Mouse (Mus musculus) hindbrain, embryonic 12.5 days (tissue): ENCODE results near the gene Gtf2i. TPM values are rescaled to one million over a fixed set of nuclear protein-coding genes. Genes with fewer than 3 reads are reported as not detected.
"Not testable (repeated sequence)": the region's sequence is repeated elsewhere in the genome, so short reads cannot be mapped to it uniquely, and the experiment has no call there.

Experiments
- ATAC-seq: fragments of 200-750 bp; cut with Nextera tagmentation; 2 replicates; pipeline ENCODE4 v1.8.0; 2017; ENCODE audit warnings: moderate TSS enrichment; ENCODE audit not compliant: low FRiP score
- H3K27ac ChIP-seq: fragments of 300-500 bp; sonication (generic); 2 replicates; pipeline ENCODE4 v1.5.1; 2016; ENCODE audit warnings: mild to moderate bottlenecking
- H3K27me3 ChIP-seq: fragments of 300-500 bp; sonication (generic); 2 replicates; pipeline ENCODE4 v1.6.1; 2016; ENCODE audit warnings: mild to moderate bottlenecking
- H3K36me3 ChIP-seq: fragments of 300-500 bp; sonication (generic); 2 replicates; pipeline ENCODE4 v1.6.1; 2016; ENCODE audit warnings: mild to moderate bottlenecking
- H3K4me1 ChIP-seq: fragments of 300-500 bp; sonication (generic); 2 replicates; pipeline ENCODE4 v1.6.1; 2016
- H3K4me2 ChIP-seq: fragments of 300-500 bp; sonication (generic); replicated peaks from 2 replicates; pipeline ENCODE4 v1.6.1; 2016; ENCODE audit warnings: mild to moderate bottlenecking
- H3K4me3 ChIP-seq: fragments of 300-500 bp; sonication (generic); 2 replicates; pipeline ENCODE4 v1.5.1; 2016; ENCODE audit warnings: mild to moderate bottlenecking
- H3K9ac ChIP-seq: fragments of 300-500 bp; sonication (generic); 2 replicates; pipeline ENCODE4 v1.6.1; 2016; ENCODE audit warnings: mild to moderate bottlenecking, moderate library complexity
- H3K9me3 ChIP-seq: fragments of 300-500 bp; sonication (generic); replicated peaks from 2 replicates; pipeline ENCODE4 v1.6.1; 2016; ENCODE audit warnings: mild to moderate bottlenecking
- WGBS: fragments of 180-500 bp; shearing (Covaris S2); methylation state at CpG from one replicate; pipeline ENCODE4 v1.1.7; 2016; 5-methylcytosine and 5-hydroxymethylcytosine counted together
- polyA plus RNA-seq: library from polyadenylated mRNA; unstranded; fragments of >200 nt; fragmentation: Nextera tagmentation; extraction: Ambion mirVana; gene quantifications from 2 replicates; pipeline ENCODE4 v1.2.1, GENCODE M21; 2016

Gtf2i gene
- polyA plus RNA-seq, 1 experiment from 2014 or later: 242 TPM

GRCm38 (mm10) chr5:134341321-134341720 is 26.8 kb upstream of the Gtf2i start:
- Histone ChIP-seq H3K27me3 (no peaks in the 10 kb centered on the region), H3K4me2 (no peak overlapping the region), H3K9me3 (no peaks in the 10 kb centered on the region), H3K4me1 (no peaks in the 10 kb centered on the region), H3K9ac (no peak overlapping the region), H3K27ac (no peak overlapping the region), H3K4me3 (no peak overlapping the region), H3K36me3 (no peaks in the 10 kb centered on the region)
- WGBS: 73% methylated on average over 10 of the region's 10 CpGs
- no peak for ATAC-seq

DNA sequence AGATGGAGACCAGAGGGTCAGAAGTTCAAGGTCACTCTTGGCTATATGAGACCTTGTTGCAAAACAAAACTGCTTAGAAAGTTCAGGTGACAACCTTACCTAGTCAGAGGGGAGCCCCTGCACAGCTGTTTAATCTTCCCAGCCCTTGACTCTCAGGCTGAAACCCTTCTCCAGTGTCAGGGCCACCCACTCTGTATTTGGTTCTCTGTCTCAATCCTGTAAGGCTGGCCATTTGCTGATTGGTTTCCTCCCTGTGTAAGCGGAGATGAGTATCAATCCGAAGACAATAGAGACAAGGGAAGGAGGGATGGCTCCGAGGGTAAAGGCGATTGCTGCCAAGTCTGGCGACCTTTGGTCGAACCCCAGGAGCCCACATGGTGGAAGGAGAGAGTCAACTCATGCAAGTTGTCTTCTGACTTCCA is 25.6 kb upstream of the Gtf2i start:
- Histone ChIP-seq H3K9me3 (no peaks in the 10 kb centered on the region), H3K9ac (no peak overlapping the region), H3K4me3 (no peak overlapping the region), H3K36me3 (no peaks in the 10 kb centered on the region), H3K4me2 (no peak overlapping the region), H3K4me1 (no peaks in the 10 kb centered on the region), H3K27ac (no peak overlapping the region), H3K27me3 (no peaks in the 10 kb centered on the region)
- WGBS: 22% methylated on average over 6 of the region's 6 CpGs
- no peak for ATAC-seq

- not testable (repeated sequence) for H3K4me3 ChIP-seq
These were observed 22.5 kb upstream of the Gtf2i start for GRCm38 (mm10) chr5:134337012-134337411.

GRCm38 (mm10) chr5:134332743-134333142 is 18.2 kb upstream of the Gtf2i start:
- Histone ChIP-seq H3K4me2 (no peak overlapping the region), H3K27me3 (no peaks in the 10 kb centered on the region), H3K27ac (no peak overlapping the region), H3K9me3 (no peaks in the 10 kb centered on the region), H3K36me3 (no peaks in the 10 kb centered on the region), H3K9ac (no peak overlapping the region), H3K4me1 (peaks cover 2% of the 10 kb centered on the region; the same call in 1 of the 2 replicates), H3K4me3 (no peak overlapping the region)
- no peak for ATAC-seq
- 35% methylated on average over 8 of the region's 8 CpGs for WGBS

More at GRCm38 (mm10) chr5:134337012-134337411, 22.5 kb upstream of the Gtf2i start:
- H3K27ac ChIP-seq, ATAC-seq, H3K9me3 ChIP-seq, H3K4me2 ChIP-seq, H3K36me3 ChIP-seq, H3K27me3 ChIP-seq, H3K4me1 ChIP-seq, H3K9ac ChIP-seq: not testable (repeated sequence)
- WGBS: 62% methylated on average over 2 of the region's 2 CpGs

GRCm38 (mm10) chr5:134330082-134330481 is 15.5 kb upstream of the Gtf2i start:
- H3K4me1 ChIP-seq: peaks cover 2% of the 10 kb centered on the region; the same call in 1 of the 2 replicates
- no peak overlapping the region for H3K9ac ChIP-seq
- H3K9me3 ChIP-seq: no peaks in the 10 kb centered on the region
- H3K4me3 ChIP-seq: no peak overlapping the region
- no peak for ATAC-seq
- no peak overlapping the region for H3K4me2 ChIP-seq
- WGBS: 88% methylated on average over 2 of the region's 2 CpGs
- no peaks in the 10 kb centered on the region for H3K36me3 ChIP-seq
- H3K27ac ChIP-seq: no peak overlapping the region
- no peaks in the 10 kb centered on the region for H3K27me3 ChIP-seq

GRCm38 (mm10) chr5:134329311-134329710 is 14.8 kb upstream of the Gtf2i start:
- Histone ChIP-seq H3K9ac (no peak overlapping the region), H3K27ac (no peak overlapping the region), H3K4me1 (peaks cover 2% of the 10 kb centered on the region; the same call in 1 of the 2 replicates), H3K36me3 (no peaks in the 10 kb centered on the region), H3K4me3 (no peak overlapping the region), H3K4me2 (no peak overlapping the region), H3K9me3 (no peaks in the 10 kb centered on the region), H3K27me3 (no peaks in the 10 kb centered on the region)
- WGBS: 31% methylated on average over 4 of the region's 4 CpGs
- ATAC-seq: no peak

DNA sequence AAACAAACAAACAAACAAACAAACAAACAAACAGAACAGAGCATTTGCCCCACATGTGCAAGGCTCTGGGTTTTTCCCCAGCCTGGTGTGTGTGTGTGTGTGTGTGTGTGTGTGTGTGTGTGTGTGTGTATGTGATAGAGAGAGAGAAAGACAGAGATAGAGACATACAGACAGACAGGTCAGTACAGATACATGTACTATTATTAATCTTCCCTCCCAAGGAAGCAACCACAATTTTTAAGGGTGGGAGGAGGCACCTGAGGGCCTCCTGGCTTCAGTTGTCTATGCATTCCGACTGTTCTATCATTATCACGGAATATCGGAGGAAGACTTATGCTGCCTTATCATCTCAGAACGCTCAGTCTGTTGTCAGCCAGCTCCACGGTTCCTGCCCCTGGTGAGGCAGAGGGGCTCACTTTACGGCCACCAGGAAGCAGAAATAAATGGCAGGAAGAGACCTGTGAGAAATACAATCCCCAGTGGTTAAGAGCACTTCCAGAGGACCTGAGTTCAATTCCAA is 14.0 kb upstream of the Gtf2i start:
- 89% methylated on average over 6 of the region's 6 CpGs for WGBS
- Histone ChIP-seq H3K4me2 (no peak overlapping the region), H3K9me3 (no peaks in the 10 kb centered on the region), H3K36me3 (no peaks in the 10 kb centered on the region), H3K4me3 (no peak overlapping the region), H3K27me3 (no peaks in the 10 kb centered on the region), H3K4me1 (peaks cover 2% of the 10 kb centered on the region; the same call in 1 of the 2 replicates), H3K9ac (no peak overlapping the region), H3K27ac (no peak overlapping the region)
- ATAC-seq: no peak

GRCm38 (mm10) chr5:134325856-134326566 is 11.5 kb upstream of the Gtf2i start:
- H3K9me3 ChIP-seq: no peaks in the 10 kb centered on the region
- no peak overlapping the region for H3K4me3 ChIP-seq
- H3K4me1 ChIP-seq: peaks cover 2% of the 10 kb centered on the region; the same call in 1 of the 2 replicates
- H3K27me3 ChIP-seq: no peaks in the 10 kb centered on the region
- WGBS: 82% methylated on average over 13 of the region's 13 CpGs
- H3K9ac ChIP-seq: no peak overlapping the region
- H3K36me3 ChIP-seq: no peaks in the 10 kb centered on the region
- no peak for ATAC-seq
- H3K4me2 ChIP-seq: no peak overlapping the region
- H3K27ac ChIP-seq: no peak overlapping the region

- WGBS: 57% methylated on average over 2 of the region's 2 CpGs
- Histone ChIP-seq H3K4me3 (no peak overlapping the region), H3K9me3 (no peaks in the 10 kb centered on the region), H3K27ac (0 out of 2 replicates have a peak overlapping the region, but pooled peaks have one; percentile 7), H3K9ac (no peak overlapping the region), H3K27me3 (no peaks in the 10 kb centered on the region), H3K4me1 (no peaks in the 10 kb centered on the region), H3K36me3 (no peaks in the 10 kb centered on the region), H3K4me2 (no peak overlapping the region)
- no peak for ATAC-seq
These were observed 9.3 kb upstream of the Gtf2i start for GRCm38 (mm10) chr5:134323869-134324268.

GRCm38 (mm10) chr5:134323311-134323710 is 8.8 kb upstream of the Gtf2i start:
- Histone ChIP-seq H3K27me3 (no peaks in the 10 kb centered on the region), H3K4me1 (no peaks in the 10 kb centered on the region), H3K9me3 (no peaks in the 10 kb centered on the region), H3K4me3 (no peak overlapping the region), H3K36me3 (no peaks in the 10 kb centered on the region), H3K27ac (no peak overlapping the region), H3K4me2 (no peak overlapping the region), H3K9ac (no peak overlapping the region)
- 91% methylated on average over 13 of the region's 13 CpGs for WGBS
- no peak for ATAC-seq

GRCm38 (mm10) chr5:134322355-134322754 is 7.8 kb upstream of the Gtf2i start:
- Histone ChIP-seq H3K27me3 (no peaks in the 10 kb centered on the region), H3K27ac (no peak overlapping the region), H3K4me1 (no peaks in the 10 kb centered on the region), H3K9me3 (no peaks in the 10 kb centered on the region), H3K36me3 (no peaks in the 10 kb centered on the region), H3K4me2 (no peak overlapping the region), H3K9ac (no peak overlapping the region), H3K4me3 (no peak overlapping the region)
- WGBS: 82% methylated on average over 13 of the region's 13 CpGs
- ATAC-seq: no peak

DNA sequence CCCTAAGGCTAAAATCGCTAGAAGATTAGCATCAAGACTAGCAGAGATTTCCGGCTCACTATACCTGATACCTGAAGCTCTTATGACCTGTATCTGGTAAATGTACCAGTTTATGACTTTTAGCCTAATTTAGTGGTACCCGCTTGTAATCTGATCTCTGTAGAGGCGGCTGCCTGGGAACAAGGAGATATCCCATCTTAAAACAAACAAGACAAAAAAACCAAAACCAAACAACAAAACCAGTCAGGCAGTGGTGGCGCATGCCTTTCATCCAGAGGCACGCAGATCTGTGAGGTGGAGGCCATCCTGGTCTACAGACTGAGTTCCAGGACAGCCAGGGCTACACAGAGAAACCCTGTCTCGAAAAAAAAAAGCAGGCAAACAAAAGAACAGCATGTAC is 7.1 kb upstream of the Gtf2i start:
- WGBS: 78% methylated on average over 7 of the region's 7 CpGs

GRCm38 (mm10) chr5:134318903-134319302 is 4.3 kb upstream of the Gtf2i start:
- H3K4me3 ChIP-seq: no peak overlapping the region
- H3K27me3 ChIP-seq: no peaks in the 10 kb centered on the region
- no peaks in the 10 kb centered on the region for H3K36me3 ChIP-seq
- WGBS: 87% methylated on average over 6 of the region's 6 CpGs
- peaks cover 14% of the 10 kb centered on the region for H3K4me1 ChIP-seq
- H3K27ac ChIP-seq: no peak overlapping the region
- no peak overlapping the region for H3K4me2 ChIP-seq
- no peak for ATAC-seq
- no peaks in the 10 kb centered on the region for H3K9me3 ChIP-seq
- no peak overlapping the region for H3K9ac ChIP-seq

More for the DNA sequence above, 7.1 kb upstream of the Gtf2i start:
- no peaks in the 10 kb centered on the region for H3K36me3 ChIP-seq
- no peak overlapping the region for H3K4me3 ChIP-seq
- H3K27ac ChIP-seq: no peak overlapping the region
- peaks cover 2% of the 10 kb centered on the region; the same call in 1 of the 2 replicates for H3K4me1 ChIP-seq
- no peaks in the 10 kb centered on the region for H3K27me3 ChIP-seq
- H3K4me2 ChIP-seq: no peak overlapping the region
- H3K9ac ChIP-seq: no peak overlapping the region
- no peak for ATAC-seq
- no peaks in the 10 kb centered on the region for H3K9me3 ChIP-seq
